Mouse (Mus musculus): Measurements from ENCODE around the gene H3f3b. TPM values are rescaled to one million over a fixed set of nuclear protein-coding genes. Genes with fewer than 3 reads are reported as not detected.

H3f3b gene
- 161 and 200 TPM in 2 replicates for polyA plus RNA-seq (2012; rRNA removed)

GRCm38 (mm10) chr11:116027756-116028155 is at the start of gene H3f3b:
H3f3b (minus strand) TSS chr11:116027962.
- H3K27ac ChIP-seq (ENCODE audit: insufficient read depth, low read length): no peak within 1 kb of the TSS
- no peak for DNase-seq (ENCODE audit: low read depth in 1 of 2, low spot score in 2 of 2)
- no peaks in the 10 kb centered on the region; the same call in 1 of the 2 replicates for H3K4me1 ChIP-seq (ENCODE audit: control insufficient read depth, insufficient read depth, insufficient read length)
- no peak for TF ChIP-seq CTCF (IDR thresholded peaks at IDR 0.05; ENCODE audit: extremely low read depth, insufficient read depth, insufficient read length, insufficient replicate concordance)
- no peak for TF ChIP-seq POLR2A (IDR thresholded peaks at IDR 0.05; ENCODE audit: low read depth, low read length)
- H3K4me3 ChIP-seq (ENCODE audit: extremely low read depth, insufficient read depth, insufficient read length): no peak within 1 kb of the TSS
- peaks cover 6% of the 10 kb centered on the region for H3K36me3 ChIP-seq (ENCODE audit: control insufficient read depth, insufficient read depth, low read length)
- 76% methylated on average over 4 of the region's 4 CpGs for WGBS
- no peaks in the 10 kb centered on the region for H3K27me3 ChIP-seq (ENCODE audit: control insufficient read depth, insufficient read depth, low read length)

GRCm38 (mm10) chr11:116076836-116077235 is 49.1 kb upstream of the H3f3b start:
- Histone ChIP-seq H3K27ac (ENCODE audit: insufficient read depth, low read length) (peak overlapping the region; percentile 97), H3K36me3 (ENCODE audit: control insufficient read depth, insufficient read depth, low read length) (peaks cover 36% of the 10 kb centered on the region), H3K4me3 (ENCODE audit: extremely low read depth, insufficient read depth, insufficient read length) (peak overlapping the region; percentile 68), H3K27me3 (ENCODE audit: control insufficient read depth, insufficient read depth, low read length) (no peaks in the 10 kb centered on the region), H3K4me1 (ENCODE audit: control insufficient read depth, insufficient read depth, insufficient read length) (peaks cover 10% of the 10 kb centered on the region; the same call in 1 of the 2 replicates)
- DNase-seq (ENCODE audit: low read depth in 1 of 2, low spot score in 2 of 2): peak in 1 of 2 experiments; percentile 60
- WGBS: 6% methylated on average over 7 of the region's 7 CpGs
- no peak for TF ChIP-seq CTCF (IDR thresholded peaks at IDR 0.05; ENCODE audit: extremely low read depth, insufficient read depth, insufficient read length, insufficient replicate concordance)
- peak; percentile 22; the same call in 1 of the 2 replicates for TF ChIP-seq POLR2A (IDR thresholded peaks at IDR 0.05; ENCODE audit: low read depth, low read length)

- no peak for DNase-seq (ENCODE audit: low read depth in 1 of 2, low spot score in 2 of 2)
These were observed 48.4 kb upstream of the H3f3b start for GRCm38 (mm10) chr11:116076266-116076540.

GRCm38 (mm10) chr11:116075539-116076265 is 47.9 kb upstream of the H3f3b start:
- Histone ChIP-seq H3K27ac (ENCODE audit: insufficient read depth, low read length) (no peak overlapping the region), H3K4me3 (ENCODE audit: extremely low read depth, insufficient read depth, insufficient read length) (no peak overlapping the region), H3K4me1 (ENCODE audit: control insufficient read depth, insufficient read depth, insufficient read length) (peaks cover 10% of the 10 kb centered on the region; the same call in 1 of the 2 replicates), H3K36me3 (ENCODE audit: control insufficient read depth, insufficient read depth, low read length) (peaks cover 30% of the 10 kb centered on the region), H3K27me3 (ENCODE audit: control insufficient read depth, insufficient read depth, low read length) (no peaks in the 10 kb centered on the region)
- DNase-seq (ENCODE audit: low read depth in 1 of 2, low spot score in 2 of 2): no peak
- 68% methylated on average over 20 of the region's 20 CpGs for WGBS
- TF ChIP-seq CTCF (IDR thresholded peaks at IDR 0.05; ENCODE audit: extremely low read depth, insufficient read depth, insufficient read length, insufficient replicate concordance): no peak
- TF ChIP-seq POLR2A (IDR thresholded peaks at IDR 0.05; ENCODE audit: low read depth, low read length): no peak

More at GRCm38 (mm10) chr11:116076266-116076540, 48.4 kb upstream of the H3f3b start:
- no peak for TF ChIP-seq POLR2A (IDR thresholded peaks at IDR 0.05; ENCODE audit: low read depth, low read length)
- TF ChIP-seq CTCF (IDR thresholded peaks at IDR 0.05; ENCODE audit: extremely low read depth, insufficient read depth, insufficient read length, insufficient replicate concordance): no peak
- WGBS: 69% methylated on average over 7 of the region's 7 CpGs
- peak overlapping the region; percentile 97; the same call in 1 of the 2 replicates for H3K27ac ChIP-seq (ENCODE audit: insufficient read depth, low read length)
- no peaks in the 10 kb centered on the region for H3K27me3 ChIP-seq (ENCODE audit: control insufficient read depth, insufficient read depth, low read length)
- peaks cover 10% of the 10 kb centered on the region; the same call in 1 of the 2 replicates for H3K4me1 ChIP-seq (ENCODE audit: control insufficient read depth, insufficient read depth, insufficient read length)
- peak overlapping the region; percentile 68 for H3K4me3 ChIP-seq (ENCODE audit: extremely low read depth, insufficient read depth, insufficient read length)
- peaks cover 34% of the 10 kb centered on the region for H3K36me3 ChIP-seq (ENCODE audit: control insufficient read depth, insufficient read depth, low read length)

- 65% methylated on average over 7 of the region's 7 CpGs for WGBS
- Histone ChIP-seq H3K4me3 (ENCODE audit: extremely low read depth, insufficient read depth, insufficient read length) (no peak overlapping the region), H3K27ac (ENCODE audit: insufficient read depth, low read length) (no peak overlapping the region), H3K4me1 (ENCODE audit: control insufficient read depth, insufficient read depth, insufficient read length) (peaks cover 10% of the 10 kb centered on the region; the same call in 1 of the 2 replicates), H3K27me3 (ENCODE audit: control insufficient read depth, insufficient read depth, low read length) (no peaks in the 10 kb centered on the region), H3K36me3 (ENCODE audit: control insufficient read depth, insufficient read depth, low read length) (peaks cover 23% of the 10 kb centered on the region)
- TF ChIP-seq CTCF (IDR thresholded peaks at IDR 0.05; ENCODE audit: extremely low read depth, insufficient read depth, insufficient read length, insufficient replicate concordance) (no peak), POLR2A (IDR thresholded peaks at IDR 0.05; ENCODE audit: low read depth, low read length) (no peak)
- DNase-seq (ENCODE audit: low read depth in 1 of 2, low spot score in 2 of 2): no peak
These were observed 46.8 kb upstream of the H3f3b start for GRCm38 (mm10) chr11:116074436-116074991.

- no peak for DNase-seq (ENCODE audit: low read depth in 1 of 2, low spot score in 2 of 2)
- no peak overlapping the region for H3K4me3 ChIP-seq (ENCODE audit: extremely low read depth, insufficient read depth, insufficient read length)
- H3K36me3 ChIP-seq (ENCODE audit: control insufficient read depth, insufficient read depth, low read length): peaks cover 28% of the 10 kb centered on the region
- WGBS: 88% methylated on average over 3 of the region's 3 CpGs
- TF ChIP-seq POLR2A (IDR thresholded peaks at IDR 0.05; ENCODE audit: low read depth, low read length) (no peak), CTCF (IDR thresholded peaks at IDR 0.05; ENCODE audit: extremely low read depth, insufficient read depth, insufficient read length, insufficient replicate concordance) (no peak)
- no peaks in the 10 kb centered on the region for H3K27me3 ChIP-seq (ENCODE audit: control insufficient read depth, insufficient read depth, low read length)
- peaks cover 3% of the 10 kb centered on the region; the same call in 1 of the 2 replicates for H3K4me1 ChIP-seq (ENCODE audit: control insufficient read depth, insufficient read depth, insufficient read length)
- H3K27ac ChIP-seq (ENCODE audit: insufficient read depth, low read length): no peak overlapping the region
These were observed 44.8 kb upstream of the H3f3b start for GRCm38 (mm10) chr11:116072608-116073007.

GRCm38 (mm10) chr11:116071510-116071909 is 43.7 kb upstream of the H3f3b start:
- Histone ChIP-seq H3K4me3 (ENCODE audit: extremely low read depth, insufficient read depth, insufficient read length) (no peak overlapping the region), H3K36me3 (ENCODE audit: control insufficient read depth, insufficient read depth, low read length) (peaks cover 31% of the 10 kb centered on the region), H3K27me3 (ENCODE audit: control insufficient read depth, insufficient read depth, low read length) (no peaks in the 10 kb centered on the region), H3K27ac (ENCODE audit: insufficient read depth, low read length) (no peak overlapping the region), H3K4me1 (ENCODE audit: control insufficient read depth, insufficient read depth, insufficient read length) (no peaks in the 10 kb centered on the region; the same call in 1 of the 2 replicates)
- TF ChIP-seq CTCF (IDR thresholded peaks at IDR 0.05; ENCODE audit: extremely low read depth, insufficient read depth, insufficient read length, insufficient replicate concordance): peak; percentile 23; the same call in 1 of the 2 replicates
- TF ChIP-seq POLR2A (IDR thresholded peaks at IDR 0.05; ENCODE audit: low read depth, low read length): no peak
- 35% methylated on average over 5 of the region's 5 CpGs for WGBS
- no peak for DNase-seq (ENCODE audit: low read depth in 1 of 2, low spot score in 2 of 2)

Measured in spleen, adult 2 months (tissue).